Mouse (Mus musculus) liver, embryonic 14.5 days (tissue): ENCODE measurements around the gene 1810046K07Rik. TPM values are rescaled to one million over a fixed set of nuclear protein-coding genes. Genes with fewer than 3 reads are reported as not detected.

Experiments used
- ATAC-seq: fragments of 200-750 bp; cut with Nextera tagmentation; 2 replicates; pipeline ENCODE4 v1.8.0; 2017; ENCODE audit warnings: moderate number of reproducible peaks, mild to moderate bottlenecking, moderate library complexity; ENCODE audit not compliant: insufficient read depth
- DNase-seq, 3 experiments: peaks; one replicate each; pipeline ENCODE4 v3.0.0-alpha.2; 2012 to 2013; ENCODE audit warnings: low read depth in 3 of 3, low spot score in 3 of 3
- H3K27ac ChIP-seq: fragments of 300-500 bp; sonication (generic); 2 replicates; pipeline ENCODE4 v1.5.1; 2014; ENCODE audit warnings: moderate library complexity, mild to moderate bottlenecking, control low read depth, inconsistent platforms
- H3K27me3 ChIP-seq: fragments of 300-500 bp; sonication (generic); 2 replicates; pipeline ENCODE4 v1.6.1; 2014; ENCODE audit warnings: mild to moderate bottlenecking, low read length, moderate library complexity; ENCODE audit not compliant: control insufficient read depth, insufficient read depth
- H3K36me3 ChIP-seq: fragments of 300-500 bp; sonication (generic); replicated peaks from 2 replicates; pipeline ENCODE4 v1.6.1; 2014; ENCODE audit warnings: low read depth; ENCODE audit not compliant: control insufficient read depth, insufficient read depth
- H3K4me1 ChIP-seq, 2 experiments: fragments of 200-500 bp in 1 of 2; fragments of 300-500 bp in 1 of 2; sonication (generic) in 1 of 2; replicated peaks; 2 replicates each; pipeline ENCODE4 v1.6.1; 2012 to 2014; ENCODE audit warnings: antibody characterized with exemption in 1 of 2, inconsistent platforms in 1 of 2, low read length in 1 of 2; ENCODE audit not compliant: control insufficient read depth in 2 of 2, insufficient read depth in 2 of 2
- H3K4me2 ChIP-seq: fragments of 300-500 bp; sonication (generic); 2 replicates; pipeline ENCODE4 v1.6.1; 2014; ENCODE audit warnings: low read depth, mild to moderate bottlenecking, control low read depth, moderate library complexity
- H3K4me3 ChIP-seq, 2 experiments: fragments of 200-500 bp in 1 of 2; fragments of 300-500 bp in 1 of 2; sonication (generic) in 1 of 2; 2 replicates each; pipeline ENCODE4 v1.5.1; 2012 to 2014; ENCODE audit warnings: low read depth in 2 of 2, low read length in 2 of 2, mild to moderate bottlenecking in 2 of 2, control low read depth in 1 of 2, inconsistent platforms in 1 of 2, moderate library complexity in 1 of 2; ENCODE audit not compliant: insufficient read depth in 1 of 2
- H3K9ac ChIP-seq: fragments of 300-500 bp; sonication (generic); replicated peaks from 2 replicates; pipeline ENCODE4 v1.6.1; 2014; ENCODE audit warnings: mild to moderate bottlenecking, control low read depth, moderate library complexity
- H3K9me3 ChIP-seq: fragments of 300-500 bp; sonication (generic); 2 replicates; pipeline ENCODE4 v1.6.1; 2016; ENCODE audit warnings: low read length, mixed read lengths; ENCODE audit not compliant: control insufficient read depth
- CTCF ChIP-seq: IDR thresholded peaks from 2 replicates; pipeline ENCODE4 v1.5.1; 2016; ENCODE audit warnings: antibody characterized with exemption, low read depth, control low read depth
- EP300 ChIP-seq: IDR thresholded peaks from 2 replicates; pipeline ENCODE4 v1.6.1; 2016; ENCODE audit warnings: antibody characterized with exemption, low read depth
- WGBS: fragments of 180-500 bp; shearing (Covaris S2); extraction: QIAGEN DNeasy Blood & Tissue Kit; methylation state at CpG from one replicate; pipeline ENCODE4 v1.1.7; 2014; ENCODE audit not compliant: insufficient replicate concordance; 5-methylcytosine and 5-hydroxymethylcytosine counted together
- polyA plus RNA-seq, 2 experiments: library from polyadenylated mRNA; depleted of rRNA in 1 of 2; stranded (reverse) in 1 of 2; unstranded in 1 of 2; fragments of >200 nt; fragmentation: Nextera tagmentation in 1 of 2; extraction: Ambion mirVana in 1 of 2; gene quantifications; 2 replicates each; pipeline versions ENCODE4 v1.2.1 to v1.2.3; 2012 to 2014

The 1810046K07Rik gene
- polyA plus RNA-seq, 2 experiments = 0.07 to 0.08 TPM

DNA sequence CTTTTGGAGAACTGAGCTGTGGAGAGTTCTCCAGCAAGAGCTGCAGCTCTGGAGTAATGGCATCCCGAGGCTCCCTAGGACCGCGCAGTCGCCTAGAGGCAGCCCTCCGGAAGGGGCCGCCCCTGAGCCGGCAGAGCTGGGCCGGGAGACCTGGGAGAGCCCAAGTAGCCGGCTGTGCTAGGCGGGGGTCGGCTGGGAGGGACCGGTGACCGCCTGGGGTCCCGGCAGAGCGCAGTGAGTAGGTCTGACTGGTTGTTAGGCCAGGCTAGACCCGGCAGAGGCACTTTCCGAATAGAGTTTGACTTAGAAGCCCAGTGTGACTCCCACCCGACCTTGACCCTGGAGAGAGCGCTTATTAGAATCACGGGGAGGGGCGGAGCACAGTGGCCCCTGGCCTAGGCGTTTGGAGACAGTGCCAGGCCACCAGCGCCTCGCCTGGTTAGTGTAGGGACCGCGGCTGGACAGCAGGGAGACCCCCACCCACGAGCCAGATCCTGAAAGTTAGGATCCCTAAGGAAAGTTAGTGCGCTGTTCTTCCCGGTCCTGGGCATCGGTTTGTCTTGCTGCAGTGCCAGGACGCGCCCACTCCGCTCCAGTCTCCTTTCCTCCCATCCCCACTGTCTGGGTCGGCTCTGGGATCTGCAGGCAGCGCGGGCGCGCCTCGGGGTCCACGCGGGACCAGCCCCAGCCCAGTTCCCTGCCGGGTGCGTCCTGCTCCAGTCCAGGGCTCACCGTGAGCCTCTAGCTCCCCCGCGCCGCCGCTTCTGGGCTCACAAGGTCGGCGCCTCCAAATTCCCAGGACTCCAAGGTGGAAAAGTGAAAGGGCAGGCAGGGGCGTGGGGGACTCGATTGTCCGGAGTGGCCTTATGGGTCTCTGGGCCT is 50.0 kb downstream of the 1810046K07Rik start, which contains the start of gene Colca2:
TSS of gene Colca2 (minus strand) at position 70 of the 882 bp plus-strand sequence.
- ATAC-seq (peak; percentile 53; the same call in 1 of the 2 replicates), DNase-seq (no peak)
- H3K4me2 ChIP-seq = peak within 1 kb of the TSS; percentile 59
- H3K9me3 ChIP-seq = no peaks in the 10 kb centered on the region
- H3K27me3 ChIP-seq = peaks cover 23% of the 10 kb centered on the region
- under 1% methylated on average over 53 of the region's 53 CpGs for WGBS
- no peak within 1 kb of the TSS for H3K9ac ChIP-seq
- peak within 1 kb of the TSS; percentile 27 to 33 for H3K4me3 ChIP-seq
- no peaks in the 10 kb centered on the region for H3K36me3 ChIP-seq
- no peaks in the 10 kb centered on the region; a peak in 2 of 4 replicates for H3K4me1 ChIP-seq
- TF ChIP-seq CTCF = peak; percentile 33
- TF ChIP-seq EP300 = no peak
- H3K27ac ChIP-seq = no peak within 1 kb of the TSS

DNA sequence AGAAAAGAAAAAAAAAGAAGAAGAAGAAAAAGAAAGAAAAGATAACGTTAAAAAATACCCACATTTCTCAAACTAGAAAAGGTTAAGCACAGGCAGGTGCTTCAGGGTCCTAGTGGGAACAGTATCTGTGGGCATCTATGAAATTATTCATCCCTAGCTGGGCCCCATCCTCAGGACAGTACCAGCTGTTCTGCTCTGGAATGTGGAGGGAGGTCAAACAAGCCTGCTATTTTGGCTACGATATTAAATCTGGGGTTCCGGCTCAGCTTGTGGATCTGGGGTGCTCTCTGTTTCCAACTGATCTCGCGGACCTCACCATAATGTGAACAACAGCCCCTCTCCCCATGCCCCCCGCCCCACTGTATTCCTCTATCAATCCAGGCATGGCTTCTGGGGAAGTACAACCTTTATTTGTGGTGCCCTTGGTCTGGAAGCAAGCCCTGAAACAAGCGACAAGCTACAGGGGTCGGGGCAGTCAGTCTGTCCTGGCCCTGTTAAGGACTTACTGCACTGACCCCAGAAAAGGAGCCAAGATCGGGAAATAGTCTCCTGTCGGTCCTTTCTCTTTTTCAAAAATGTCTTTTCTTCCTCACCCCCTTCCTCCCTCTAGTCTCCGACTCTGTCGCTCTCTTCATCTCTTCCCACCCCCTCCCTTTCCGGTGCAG is 50.8 kb downstream of the 1810046K07Rik start:
- peak overlapping the region; percentile 59 for H3K4me2 ChIP-seq
- H3K4me3 ChIP-seq = peak overlapping the region; percentile 19 to 27; a peak in 3 of 4 replicates
- 27% methylated on average over 13 of the region's 13 CpGs for WGBS
- H3K9me3 ChIP-seq = no peaks in the 10 kb centered on the region
- DNase-seq (no peak), ATAC-seq (no peak)
- no peak for TF ChIP-seq CTCF
- TF ChIP-seq EP300 = no peak
- H3K27me3 ChIP-seq = peaks cover 23% of the 10 kb centered on the region
- H3K4me1 ChIP-seq = no peaks in the 10 kb centered on the region; a peak in 2 of 4 replicates
- H3K9ac ChIP-seq = no peak overlapping the region
- H3K36me3 ChIP-seq = no peaks in the 10 kb centered on the region
- no peak overlapping the region for H3K27ac ChIP-seq

DNA sequence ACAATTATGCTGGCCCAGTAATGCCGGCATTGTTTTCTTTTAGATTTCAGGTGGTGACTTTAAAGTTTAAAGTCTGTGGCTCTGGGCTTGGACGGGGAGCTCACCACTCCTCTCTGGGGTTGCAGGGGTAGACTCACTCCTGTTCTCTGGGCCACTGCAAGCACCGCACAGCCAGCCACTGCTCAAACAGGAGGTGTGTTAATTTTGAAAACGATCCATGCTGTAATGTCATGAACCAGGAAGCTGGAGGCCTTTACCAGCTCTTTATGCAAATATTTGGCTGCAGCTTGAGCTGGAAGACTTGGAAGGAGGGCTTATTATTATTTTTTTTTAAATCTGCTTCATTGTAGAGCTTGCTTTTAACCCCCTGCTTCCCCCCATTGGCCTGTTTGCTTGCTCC is 54.0 kb downstream of the 1810046K07Rik start:
- Histone ChIP-seq H3K4me3 (no peak overlapping the region), H3K36me3 (no peaks in the 10 kb centered on the region), H3K9me3 (no peaks in the 10 kb centered on the region), H3K4me1 (no peaks in the 10 kb centered on the region; a peak in 2 of 4 replicates), H3K27me3 (peaks cover 17% of the 10 kb centered on the region), H3K27ac (no peak overlapping the region), H3K4me2 (no peak overlapping the region), H3K9ac (no peak overlapping the region)
- no peak for TF ChIP-seq EP300
- DNase-seq = no peak
- no peak for ATAC-seq
- WGBS = 14% methylated on average over 4 of the region's 4 CpGs

DNA sequence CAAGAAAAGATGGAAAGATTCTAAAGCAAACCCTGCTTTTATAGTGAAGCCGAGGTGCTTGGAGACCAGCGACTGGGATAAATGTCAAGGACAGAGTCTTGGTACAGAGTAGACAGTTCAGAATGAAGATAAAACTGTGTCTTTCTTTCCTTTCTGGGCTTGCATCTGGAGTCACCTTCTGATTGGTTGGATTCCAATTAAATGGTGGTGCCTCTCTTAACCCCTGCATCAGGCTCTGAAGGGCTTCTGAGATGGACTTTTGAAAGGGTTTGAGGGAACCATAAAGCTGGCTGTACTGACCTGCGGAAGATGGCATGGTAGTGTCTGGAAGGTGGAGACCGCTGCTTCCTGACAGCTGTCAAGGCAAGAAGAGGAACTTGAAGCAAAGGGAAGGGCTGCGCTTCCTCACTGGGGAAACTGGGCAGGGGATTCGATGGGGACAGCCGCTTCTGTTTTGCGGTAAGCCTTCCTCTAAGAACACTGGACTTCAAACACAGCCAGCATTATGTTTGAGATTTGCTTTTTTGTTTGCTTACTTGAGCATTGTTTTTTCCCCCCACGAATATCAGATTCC is 55.0 kb downstream of the 1810046K07Rik start:
- WGBS = 16% methylated on average over 9 of the region's 9 CpGs
- Histone ChIP-seq H3K4me1 (no peaks in the 10 kb centered on the region; a peak in 1 of 4 replicates), H3K27ac (no peak overlapping the region), H3K4me2 (no peak overlapping the region), H3K27me3 (peaks cover 6% of the 10 kb centered on the region), H3K36me3 (no peaks in the 10 kb centered on the region), H3K4me3 (no peak overlapping the region), H3K9ac (no peak overlapping the region), H3K9me3 (no peaks in the 10 kb centered on the region)
- TF ChIP-seq EP300 (no peak), CTCF (no peak)
- DNase-seq = no peak
- no peak for ATAC-seq

DNA sequence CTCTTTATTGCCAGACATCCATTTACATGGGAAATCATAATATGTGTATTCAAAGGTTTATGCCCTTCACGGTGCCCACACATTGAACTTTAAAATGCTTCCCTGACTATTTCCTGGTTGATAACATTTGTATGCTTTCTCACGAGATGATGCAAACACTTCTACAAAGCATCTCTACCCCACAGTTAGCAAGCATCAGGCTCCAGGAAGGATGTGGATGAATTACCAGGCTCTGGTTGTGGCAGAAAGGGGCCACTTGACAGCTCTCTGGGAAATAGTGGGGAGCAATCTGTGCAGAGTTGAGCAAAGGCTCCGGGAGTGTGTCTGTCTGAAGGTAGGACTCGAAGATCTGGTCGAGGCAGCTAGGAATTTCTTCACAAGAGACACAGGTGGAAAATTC is 56.6 kb downstream of the 1810046K07Rik start:
- no peaks in the 10 kb centered on the region; the same call in 1 of the 2 replicates for H3K27me3 ChIP-seq
- no peak overlapping the region for H3K4me2 ChIP-seq
- no peak overlapping the region for H3K9ac ChIP-seq
- TF ChIP-seq CTCF = no peak
- no peak for TF ChIP-seq EP300
- no peaks in the 10 kb centered on the region for H3K9me3 ChIP-seq
- H3K27ac ChIP-seq = no peak overlapping the region
- no peak overlapping the region for H3K4me3 ChIP-seq
- ATAC-seq (no peak), DNase-seq (no peak)
- no peaks in the 10 kb centered on the region for H3K36me3 ChIP-seq
- WGBS = 31% methylated on average over 5 of the region's 5 CpGs
- H3K4me1 ChIP-seq = no peaks in the 10 kb centered on the region; a peak in 1 of 4 replicates
